Mouse (Mus musculus): ENCODE measurements around the gene Hsd11b1.

GRCm38 (mm10) chr1:193234930-193235329 is 28.9 kb downstream of the Hsd11b1 start:
- TF ChIP-seq EP300 (IDR thresholded peaks at IDR 0.05; ENCODE audit: insufficient read depth, low read depth, low read length) (no peak), CTCF (IDR thresholded peaks at IDR 0.05) (no peak)

Measured in heart, adult 2 months (tissue).